Mouse (Mus musculus): Measurements from ENCODE around the gene Rps15. TPM values are rescaled to one million over a fixed set of nuclear protein-coding genes. Genes with fewer than 3 reads are reported as not detected.

Gene Rps15
- total RNA-seq, 2 experiments from 2014 or later = 2,815 to 4,307 TPM

DNA sequence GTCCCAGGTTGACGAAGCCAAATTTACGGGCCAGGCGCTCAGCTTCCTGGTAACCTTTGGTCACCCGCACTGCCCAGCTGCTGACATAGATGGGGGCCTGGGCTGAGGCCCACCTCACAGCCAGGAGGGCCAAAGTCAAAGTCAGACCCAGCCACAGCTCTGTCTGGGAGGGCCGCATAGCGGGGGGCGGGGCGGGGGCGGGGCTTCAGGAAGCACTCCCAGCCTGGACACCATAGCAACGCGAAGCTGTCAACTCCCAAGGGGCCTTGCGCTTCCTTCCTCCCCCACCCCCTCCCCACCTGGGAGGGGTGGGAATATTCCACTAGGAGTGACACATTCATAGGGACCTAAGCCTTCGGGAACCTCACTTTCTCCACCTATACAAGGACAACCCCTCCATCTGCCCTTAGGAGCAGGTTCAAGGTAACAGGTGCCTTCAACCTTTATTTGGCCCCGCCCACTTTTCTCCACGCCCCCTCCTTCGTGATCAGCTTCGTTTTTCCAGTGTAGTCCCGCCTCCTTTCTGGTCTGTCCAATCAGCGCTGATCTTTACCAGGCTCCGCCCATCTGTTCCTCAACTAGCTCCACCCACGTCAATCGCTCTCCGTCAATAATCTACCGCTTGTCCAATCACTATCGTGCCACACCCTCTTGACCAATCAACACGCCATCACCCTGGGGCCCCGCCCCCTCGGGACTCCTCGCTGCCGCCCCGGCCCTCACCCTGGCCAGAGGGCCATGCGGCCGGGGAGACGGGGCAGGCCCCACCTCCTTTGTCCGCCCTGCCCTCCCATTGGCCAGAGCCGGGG is 37.2 kb downstream of the Rps15 start, which contains the start of the genes Pcsk4 and Reep6:
Gene Pcsk4 (minus strand): TSS at position 226 of the 809 bp plus-strand sequence.
Gene Reep6 (plus strand): TSS at position 681 of the 809 bp plus-strand sequence.
- peak; percentile 88 for ATAC-seq (replicated peaks; ENCODE audit: low FRiP score, low TSS enrichment, poor library complexity, severe bottlenecking)

DNA sequence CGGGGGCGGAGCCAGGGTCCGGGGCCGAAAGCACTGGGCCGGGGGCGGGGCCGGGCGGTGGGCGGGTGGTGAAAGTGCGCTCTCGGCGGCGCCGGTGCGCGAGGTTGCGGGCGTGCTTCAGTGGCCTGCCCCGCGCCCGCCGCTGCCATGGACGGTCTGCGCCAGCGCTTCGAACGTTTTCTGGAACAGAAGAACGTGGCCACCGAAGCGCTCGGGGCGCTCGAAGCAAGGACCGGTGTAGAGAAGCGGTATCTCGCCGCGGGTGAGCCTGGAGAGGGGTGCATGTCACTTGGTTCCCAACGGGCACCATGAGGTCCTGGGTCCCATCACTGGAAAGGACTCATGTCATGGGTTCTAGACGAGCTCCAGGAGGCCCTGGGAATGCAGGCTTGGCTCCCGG is 37.8 kb downstream of the Rps15 start:
- no peak for ATAC-seq (replicated peaks; ENCODE audit: low FRiP score, low TSS enrichment, poor library complexity, severe bottlenecking)

DNA sequence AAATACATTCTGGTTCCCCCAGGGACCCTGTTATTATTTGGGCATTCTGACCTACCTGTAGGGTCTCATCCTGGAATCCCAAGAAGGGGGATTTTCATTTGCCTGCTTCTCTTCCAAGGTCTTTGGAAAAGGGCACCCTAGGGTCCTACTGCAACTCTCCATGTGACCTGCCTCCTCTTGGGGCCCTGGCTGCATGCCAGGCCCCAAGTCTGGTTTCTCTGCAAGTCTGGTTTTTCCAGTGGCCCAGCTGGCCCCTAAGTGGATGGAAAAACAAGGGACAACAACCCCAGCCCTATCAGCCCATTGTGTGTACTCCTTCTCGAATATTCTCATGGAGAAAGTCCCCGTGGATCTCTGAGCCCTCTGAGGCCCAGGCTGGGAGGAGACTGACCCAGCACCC is 38.6 kb downstream of the Rps15 start:
- no peak for ATAC-seq (replicated peaks; ENCODE audit: low FRiP score, low TSS enrichment, poor library complexity, severe bottlenecking)

DNA sequence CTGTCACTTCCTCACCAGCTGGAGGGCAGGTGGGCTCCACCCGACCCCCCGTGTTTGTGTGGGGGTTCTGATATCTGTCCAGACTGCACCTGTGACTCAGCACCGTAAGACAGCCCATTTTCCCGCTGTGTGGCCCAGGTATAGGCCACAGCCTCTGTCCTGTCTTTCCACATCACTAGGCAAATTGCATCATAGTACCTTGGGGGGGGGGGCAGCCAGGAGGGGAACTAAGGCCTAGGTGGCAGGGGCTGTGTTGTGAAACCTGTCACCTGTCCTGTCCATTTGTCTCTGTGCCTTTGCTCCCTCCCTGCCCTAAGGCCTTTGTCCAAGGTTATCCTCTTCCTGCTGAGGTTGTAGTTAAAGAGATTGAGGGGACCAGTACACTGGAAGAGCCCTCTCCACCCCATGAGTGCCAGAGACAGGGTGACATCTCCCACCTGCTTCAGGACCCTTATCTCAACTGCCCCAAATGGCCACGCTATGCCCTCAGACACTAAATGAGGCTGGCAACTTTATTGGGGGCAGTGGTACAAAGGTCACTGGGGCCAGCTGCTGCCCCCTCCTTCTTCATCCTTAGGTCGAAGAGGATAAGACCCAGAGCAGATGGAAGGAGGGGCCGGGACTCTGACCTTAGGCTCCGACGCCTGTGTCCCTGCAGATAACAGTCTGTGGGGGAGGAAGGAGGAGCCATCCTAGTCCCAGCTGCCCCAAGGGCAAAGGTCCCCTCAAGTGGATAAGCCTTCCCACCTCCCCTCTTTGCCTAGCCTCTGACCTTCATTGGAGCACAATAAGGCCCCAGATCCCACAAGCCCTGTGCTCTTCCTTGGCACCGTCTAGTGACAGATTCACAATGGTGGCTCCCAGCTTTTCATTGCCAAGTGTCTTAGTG is 39.6 kb downstream of the Rps15 start:
- ATAC-seq (replicated peaks; ENCODE audit: low FRiP score, low TSS enrichment, poor library complexity, severe bottlenecking) = peak; percentile 58

DNA sequence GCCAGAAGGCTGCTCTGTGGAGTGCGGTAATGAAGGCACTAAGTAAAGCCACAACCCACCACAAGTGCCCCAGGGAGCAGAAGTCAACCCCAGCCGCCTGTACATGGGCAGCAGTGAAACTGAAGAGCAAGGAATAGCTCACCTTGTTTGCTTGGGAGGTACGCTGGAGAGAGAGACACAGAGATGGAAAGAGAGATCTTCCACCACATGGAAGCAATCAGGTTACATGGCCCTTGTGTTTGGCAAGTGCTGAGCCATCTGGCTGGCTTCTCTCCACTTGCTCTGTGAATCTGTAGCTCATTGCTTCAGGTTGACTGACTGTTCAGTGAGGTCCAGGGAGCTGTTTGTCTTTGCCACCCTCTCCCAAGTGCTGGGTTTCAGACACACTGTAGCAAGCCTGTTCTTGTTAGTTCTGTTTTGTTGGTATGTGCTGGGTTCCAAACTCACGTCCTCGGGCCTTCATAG is 40.3 kb downstream of the Rps15 start:
- no peak for ATAC-seq (replicated peaks; ENCODE audit: low FRiP score, low TSS enrichment, poor library complexity, severe bottlenecking)

DNA sequence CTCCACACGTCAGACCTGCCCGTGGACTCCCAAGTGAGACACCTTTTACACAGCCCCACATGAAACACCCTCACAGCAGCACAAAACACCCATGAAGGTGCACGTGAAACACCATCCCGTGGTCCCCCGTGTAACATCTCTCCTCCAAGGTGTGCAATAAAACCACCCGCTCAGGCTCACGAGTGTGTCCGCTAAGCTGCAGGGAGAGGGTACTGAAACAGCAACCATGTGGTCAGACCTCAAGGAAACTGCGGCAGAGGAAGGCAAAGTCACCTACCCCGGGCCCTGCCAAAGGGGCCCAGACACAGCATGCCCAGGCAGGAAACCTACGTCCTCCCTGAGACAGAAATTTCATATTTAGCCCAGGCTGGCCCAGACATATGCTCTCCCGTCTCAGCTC is 44.0 kb downstream of the Rps15 start:
- ATAC-seq (replicated peaks; ENCODE audit: low FRiP score, low TSS enrichment, poor library complexity, severe bottlenecking) = no peak

DNA sequence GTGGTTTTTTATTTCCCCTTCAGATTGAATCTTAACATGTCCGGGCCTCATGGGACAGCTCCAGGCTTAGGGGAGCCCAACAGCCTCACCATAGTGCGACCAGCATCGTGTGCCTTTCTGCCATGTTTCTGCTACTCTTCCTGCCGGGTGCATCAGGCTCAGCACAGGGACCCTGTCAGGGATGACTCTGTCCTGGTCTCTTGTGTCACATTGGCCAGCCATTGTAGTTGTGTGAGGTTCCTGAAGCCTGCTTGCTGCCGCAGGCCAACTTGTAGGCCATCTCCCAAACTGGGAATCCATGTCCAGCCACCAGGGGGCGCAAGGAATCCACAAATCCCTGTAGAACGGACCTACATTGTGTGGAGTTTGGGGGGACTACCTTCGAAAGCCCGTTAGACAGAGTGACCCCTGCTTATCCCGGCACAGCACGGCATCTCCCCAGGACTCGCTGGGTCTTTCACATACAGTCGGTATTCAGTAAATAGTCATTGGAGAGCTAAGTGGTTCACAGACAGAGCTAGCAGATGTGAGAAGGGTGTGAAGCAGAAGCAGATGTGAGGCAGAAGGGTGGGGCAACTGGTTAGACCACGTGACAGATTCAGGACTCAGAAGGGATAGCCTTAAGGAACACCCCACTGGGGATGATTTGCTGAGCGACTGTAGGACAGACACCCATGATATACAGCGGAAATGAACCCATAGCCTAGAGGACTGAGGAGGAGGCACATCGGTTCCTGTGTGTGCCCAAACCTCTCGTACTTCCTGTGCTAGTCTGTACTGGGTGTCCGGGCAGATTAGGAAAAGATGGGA is 47.9 kb downstream of the Rps15 start:
- 0 out of 2 replicates have a peak, but pooled peaks have one; percentile 20 for ATAC-seq (replicated peaks; ENCODE audit: low FRiP score, low TSS enrichment, poor library complexity, severe bottlenecking)

DNA sequence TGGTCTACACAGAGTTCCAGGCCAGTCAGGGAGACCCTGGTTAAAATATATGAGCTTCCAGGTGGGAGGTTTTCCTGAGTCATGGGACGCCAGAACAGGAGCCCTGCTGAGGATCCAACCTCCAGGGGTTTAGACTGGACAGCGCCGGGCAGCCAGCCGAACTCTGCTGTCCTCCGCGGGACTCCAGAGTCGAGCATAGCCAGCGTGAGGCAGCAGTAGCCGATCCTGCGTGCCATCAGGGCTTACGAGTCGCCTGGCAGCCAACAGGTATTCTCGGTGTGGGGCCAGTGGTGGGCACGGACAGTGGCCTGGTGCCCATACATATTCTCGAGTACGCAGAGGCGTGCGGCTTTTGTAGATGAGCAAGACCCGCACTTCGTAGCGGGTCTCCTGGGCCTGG is 48.8 kb downstream of the Rps15 start:
- ATAC-seq (replicated peaks; ENCODE audit: low FRiP score, low TSS enrichment, poor library complexity, severe bottlenecking) = no peak

DNA sequence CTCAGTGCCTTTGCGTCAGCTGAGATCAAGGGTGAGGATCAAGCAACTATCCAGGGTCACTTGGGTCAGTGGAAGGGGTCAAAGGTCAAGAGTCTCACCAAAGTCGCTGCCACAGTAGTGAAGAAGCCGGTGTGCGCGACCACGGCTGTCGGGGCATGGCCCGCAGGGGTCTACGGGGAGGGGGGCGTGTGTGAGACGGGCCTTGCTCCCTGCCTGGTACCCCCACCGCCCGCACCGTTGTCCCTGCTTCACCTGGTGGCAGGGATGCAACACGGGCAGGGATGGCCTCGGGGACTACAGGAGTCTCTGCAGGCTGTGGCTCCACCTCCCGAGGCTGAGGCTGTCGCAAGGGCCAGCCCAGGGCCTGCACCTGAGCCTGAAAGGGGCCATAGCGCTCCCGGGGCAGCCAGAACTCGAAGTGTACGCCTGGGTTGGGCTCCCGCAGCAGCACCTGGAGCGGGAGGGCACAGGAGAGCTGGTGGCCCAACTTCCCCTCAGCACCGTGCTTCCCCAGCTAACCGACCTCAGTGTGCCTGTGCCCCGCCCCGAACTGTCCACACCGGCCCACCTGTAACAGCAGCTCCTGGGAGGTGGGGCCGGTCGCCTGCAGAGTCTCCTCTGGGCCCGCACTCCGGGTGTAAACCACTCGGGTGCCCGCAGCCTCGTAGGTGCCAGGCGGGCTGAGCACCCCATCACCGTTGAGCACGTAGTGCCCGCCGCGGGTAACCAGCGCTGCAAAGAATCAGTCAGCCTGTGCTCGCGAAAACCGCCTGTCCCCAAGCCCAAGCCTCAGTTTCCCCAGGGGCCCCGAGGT is 49.4 kb downstream of the Rps15 start:
- no peak for ATAC-seq (replicated peaks; ENCODE audit: low FRiP score, low TSS enrichment, poor library complexity, severe bottlenecking)

DNA sequence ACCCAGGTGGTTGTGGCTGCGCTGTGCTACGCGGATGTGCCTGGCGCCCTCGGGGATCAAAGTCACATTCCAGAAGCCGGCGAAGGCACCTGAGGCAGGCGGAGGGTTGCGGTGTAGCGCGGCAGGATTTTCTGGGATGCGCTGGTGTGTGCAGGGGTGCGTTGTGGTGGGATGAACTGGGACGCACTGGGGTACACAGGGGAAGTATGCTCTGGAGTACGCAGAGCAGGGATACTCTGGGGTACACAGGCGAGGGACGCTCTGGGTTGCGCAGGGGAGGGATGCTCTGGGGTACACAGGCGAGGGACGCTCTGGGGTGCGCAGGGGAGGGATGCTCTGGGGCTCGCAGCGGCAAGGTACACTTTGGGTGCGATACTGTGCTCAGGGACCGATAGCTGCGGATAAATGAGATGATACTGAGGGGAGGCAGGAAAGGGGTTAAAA is 50.1 kb downstream of the Rps15 start:
- no peak for ATAC-seq (replicated peaks; ENCODE audit: low FRiP score, low TSS enrichment, poor library complexity, severe bottlenecking)

DNA sequence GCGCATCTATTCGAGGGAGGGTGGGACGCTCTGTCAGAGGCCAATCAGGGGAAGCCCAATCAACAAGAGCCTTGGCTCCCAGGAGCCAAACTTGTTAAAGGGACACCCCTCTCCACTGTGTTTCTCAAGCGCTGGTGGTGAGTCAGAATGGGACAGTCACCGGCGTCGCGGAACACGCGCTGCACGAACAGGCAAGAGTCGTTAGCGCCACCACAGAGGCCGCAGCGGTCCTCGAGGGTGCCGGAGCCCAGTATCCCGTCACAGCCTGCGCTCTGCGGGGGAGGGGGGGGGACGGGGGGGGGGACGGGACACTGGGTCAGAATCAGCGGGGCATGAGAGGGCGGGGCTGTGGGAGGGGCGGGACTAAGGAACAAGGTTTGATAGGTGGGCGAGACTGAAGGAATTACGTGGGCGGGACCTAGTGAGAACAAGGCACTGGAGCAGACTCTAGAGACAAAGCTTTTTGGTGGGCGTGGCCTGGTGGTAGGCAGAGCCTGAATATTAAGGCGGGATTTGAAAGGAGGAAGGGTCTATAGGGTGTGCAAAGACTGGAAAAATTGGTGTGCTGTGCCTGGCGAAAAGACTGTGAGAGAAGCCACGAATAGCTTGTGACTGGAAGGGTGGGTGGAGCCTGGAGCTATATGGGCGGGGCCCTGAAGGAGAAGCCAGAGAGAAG is 50.6 kb downstream of the Rps15 start:
- peak; percentile 12; the same call in 1 of the 2 replicates for ATAC-seq (replicated peaks; ENCODE audit: low FRiP score, low TSS enrichment, poor library complexity, severe bottlenecking)

DNA sequence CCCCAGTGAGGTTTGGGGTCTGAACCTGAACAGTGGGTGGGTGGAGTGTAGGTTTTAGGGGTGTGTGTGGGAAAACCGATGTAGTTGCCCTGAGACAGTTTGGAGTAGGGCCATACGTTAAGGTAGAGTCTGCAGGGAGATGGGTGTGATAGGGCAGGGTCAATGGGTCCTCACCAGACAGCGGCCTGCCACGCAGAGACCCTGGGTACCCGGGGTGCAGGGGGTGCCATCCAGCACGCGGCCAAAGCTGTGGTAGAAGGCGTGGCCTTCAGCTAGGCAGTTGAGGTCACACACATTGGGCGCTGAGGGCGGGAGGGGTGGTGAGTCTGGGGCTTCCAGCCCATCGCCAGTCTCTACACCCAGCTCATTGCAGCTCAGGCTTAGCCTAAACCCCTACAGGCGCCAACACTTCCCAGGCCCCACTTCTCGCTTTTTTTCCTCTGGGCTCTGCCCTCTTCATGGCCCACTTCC is 51.2 kb downstream of the Rps15 start:
- ATAC-seq (replicated peaks; ENCODE audit: low FRiP score, low TSS enrichment, poor library complexity, severe bottlenecking) = no peak; the same call in 1 of the 2 replicates

Other genes starting within 250 kb of the Rps15 start
- 566 and 603 TPM in 2 replicates for gene Gpx4, start 245.3 kb upstream of the Rps15 start, total RNA-seq (2014; fragmentation: Nextera tagmentation)
- gene Gpx4, start 245.3 kb upstream of the Rps15 start, total RNA-seq (2017) = 483 and 498 TPM in 2 replicates
- gene Sbno2, start 186.9 kb upstream of the Rps15 start, total RNA-seq (2014; fragmentation: Nextera tagmentation) = 34.4 and 39.7 TPM in 2 replicates
- gene Sbno2, start 186.9 kb upstream of the Rps15 start, total RNA-seq (2017) = 12.1 and 12.9 TPM in 2 replicates
- 152 and 213 TPM in 2 replicates for gene Stk11, start 176.7 kb upstream of the Rps15 start, total RNA-seq (2014; fragmentation: Nextera tagmentation)
- gene Stk11, start 176.7 kb upstream of the Rps15 start, total RNA-seq (2017) = 116 and 174 TPM in 2 replicates
- gene Atp5d, start 153.8 kb upstream of the Rps15 start, total RNA-seq (2014; fragmentation: Nextera tagmentation) = 282 and 325 TPM in 2 replicates
- gene Atp5d, start 153.8 kb upstream of the Rps15 start, total RNA-seq (2017) = 29.3 and 49.3 TPM in 2 replicates
- 5.2 and 10.5 TPM in 2 replicates for gene Cbarp, start 151.6 kb upstream of the Rps15 start, total RNA-seq (2014; fragmentation: Nextera tagmentation)
- gene Cbarp, start 151.6 kb upstream of the Rps15 start, total RNA-seq (2017) = 3.7 TPM in 1 of 2 replicates, not detected in the other
- gene Midn, start 144.2 kb upstream of the Rps15 start, total RNA-seq (2014; fragmentation: Nextera tagmentation) = 30.9 and 34.0 TPM in 2 replicates
- gene Midn, start 144.2 kb upstream of the Rps15 start, total RNA-seq (2017) = 9.4 and 10.5 TPM in 2 replicates
- 31.5 and 44.0 TPM in 2 replicates for gene Cirbp, start 126.5 kb upstream of the Rps15 start, total RNA-seq (2014; fragmentation: Nextera tagmentation)
- gene Cirbp, start 126.5 kb upstream of the Rps15 start, total RNA-seq (2017) = 30.8 and 73.1 TPM in 2 replicates
- gene 1600002K03Rik, start 119.5 kb upstream of the Rps15 start, total RNA-seq (2014; fragmentation: Nextera tagmentation) = 14.2 and 22.9 TPM in 2 replicates
- gene 1600002K03Rik, start 119.5 kb upstream of the Rps15 start, total RNA-seq (2017) = 25.4 and 27.8 TPM in 2 replicates
- 0.40 TPM in 1 of 2 replicates, not detected in the other for gene Efna2, start 113.0 kb upstream of the Rps15 start, total RNA-seq (2014; fragmentation: Nextera tagmentation)
- 0.80 TPM in 1 of 2 replicates, not detected in the other for gene Efna2, start 113.0 kb upstream of the Rps15 start, total RNA-seq (2017)
- 60.8 and 124 TPM in 2 replicates for gene Mum1, start 66.0 kb upstream of the Rps15 start, total RNA-seq (2014; fragmentation: Nextera tagmentation)
- 44.2 and 49.0 TPM in 2 replicates for gene Mum1, start 66.0 kb upstream of the Rps15 start, total RNA-seq (2017)
- 196 and 302 TPM in 2 replicates for gene Ndufs7, start 43.3 kb upstream of the Rps15 start, total RNA-seq (2014; fragmentation: Nextera tagmentation)
- gene Ndufs7, start 43.3 kb upstream of the Rps15 start, total RNA-seq (2017) = 103 and 168 TPM in 2 replicates
- 1.2 and 1.7 TPM in 2 replicates for gene Gamt, start 31.4 kb upstream of the Rps15 start, total RNA-seq (2014; fragmentation: Nextera tagmentation)
- gene Gamt, start 31.4 kb upstream of the Rps15 start, total RNA-seq (2017) = 2.1 and 3.0 TPM in 2 replicates
- gene Dazap1, start 31.0 kb upstream of the Rps15 start, total RNA-seq (2014; fragmentation: Nextera tagmentation) = 152 and 163 TPM in 2 replicates
- gene Dazap1, start 31.0 kb upstream of the Rps15 start, total RNA-seq (2017) = 269 and 335 TPM in 2 replicates
- 0.07 TPM in 1 of 2 replicates, not detected in the other for gene Apc2, start 3.5 kb downstream of the Rps15 start, total RNA-seq (2014; fragmentation: Nextera tagmentation)
- not detected in 2 replicates for gene Apc2, start 3.5 kb downstream of the Rps15 start, total RNA-seq (2017)
- gene 2310011J03Rik, start 28.1 kb downstream of the Rps15 start, total RNA-seq (2014; fragmentation: Nextera tagmentation) = 34.1 and 50.4 TPM in 2 replicates
- 16.6 and 21.3 TPM in 2 replicates for gene 2310011J03Rik, start 28.1 kb downstream of the Rps15 start, total RNA-seq (2017)
- gene Pcsk4, start 37.0 kb downstream of the Rps15 start, total RNA-seq (2014; fragmentation: Nextera tagmentation) = 16.1 and 23.0 TPM in 2 replicates
- gene Pcsk4, start 37.0 kb downstream of the Rps15 start, total RNA-seq (2017) = 1.6 and 2.6 TPM in 2 replicates
- gene Reep6, start 37.5 kb downstream of the Rps15 start, total RNA-seq (2014; fragmentation: Nextera tagmentation) = 23.1 and 23.7 TPM in 2 replicates
- 2.7 and 6.8 TPM in 2 replicates for gene Reep6, start 37.5 kb downstream of the Rps15 start, total RNA-seq (2017)
- 1.5 and 3.3 TPM in 2 replicates for gene Adamtsl5, start 56.0 kb downstream of the Rps15 start, total RNA-seq (2014; fragmentation: Nextera tagmentation)
- 0.30 and 2.3 TPM in 2 replicates for gene Adamtsl5, start 56.0 kb downstream of the Rps15 start, total RNA-seq (2017)
- gene Plk5, start 64.0 kb downstream of the Rps15 start, total RNA-seq (2014; fragmentation: Nextera tagmentation) = 0.79 TPM in 1 of 2 replicates, not detected in the other
- gene Plk5, start 64.0 kb downstream of the Rps15 start, total RNA-seq (2017) = not detected in 2 replicates
- 8.0 and 9.1 TPM in 2 replicates for gene Mex3d, start 95.2 kb downstream of the Rps15 start, total RNA-seq (2014; fragmentation: Nextera tagmentation)
- 13.0 and 14.7 TPM in 2 replicates for gene Mex3d, start 95.2 kb downstream of the Rps15 start, total RNA-seq (2017)
- 105 and 113 TPM in 2 replicates for gene Mbd3, start 107.1 kb downstream of the Rps15 start, total RNA-seq (2014; fragmentation: Nextera tagmentation)
- gene Mbd3, start 107.1 kb downstream of the Rps15 start, total RNA-seq (2017) = 80.0 and 93.8 TPM in 2 replicates
- gene Uqcr11, start 114.4 kb downstream of the Rps15 start, total RNA-seq (2014; fragmentation: Nextera tagmentation) = 485 and 702 TPM in 2 replicates
- 241 and 254 TPM in 2 replicates for gene Uqcr11, start 114.4 kb downstream of the Rps15 start, total RNA-seq (2017)
- 154 and 175 TPM in 2 replicates for gene Tcf3, start 141.2 kb downstream of the Rps15 start, total RNA-seq (2014; fragmentation: Nextera tagmentation)
- gene Tcf3, start 141.2 kb downstream of the Rps15 start, total RNA-seq (2017) = 57.9 and 99.8 TPM in 2 replicates
- not detected in 2 replicates for gene Onecut3, start 202.4 kb downstream of the Rps15 start, total RNA-seq (2014; fragmentation: Nextera tagmentation)
- gene Onecut3, start 202.4 kb downstream of the Rps15 start, total RNA-seq (2017) = not detected in 2 replicates
- not detected in 2 replicates for gene Atp8b3, start 246.7 kb downstream of the Rps15 start, total RNA-seq (2014; fragmentation: Nextera tagmentation)
- not detected in 2 replicates for gene Atp8b3, start 246.7 kb downstream of the Rps15 start, total RNA-seq (2017)

Measured in megakaryocyte-erythroid progenitor cell, adult 5-6 weeks (primary cell).